Mouse (Mus musculus) adrenal gland, postnatal 10 days (tissue): ENCODE measurements at regions not wholly inside any gene's neighbourhood (a gene's known extent, or its start where the extent isn't known, plus 50 kb on each side); places are given as distances from the start of the nearest gene placed in this dataset.

ENCODE experiments used
- DNase-seq: peaks from one replicate; pipeline ENCODE4 v3.0.0; 2021; ENCODE audit warnings: mixed read lengths

DNA sequence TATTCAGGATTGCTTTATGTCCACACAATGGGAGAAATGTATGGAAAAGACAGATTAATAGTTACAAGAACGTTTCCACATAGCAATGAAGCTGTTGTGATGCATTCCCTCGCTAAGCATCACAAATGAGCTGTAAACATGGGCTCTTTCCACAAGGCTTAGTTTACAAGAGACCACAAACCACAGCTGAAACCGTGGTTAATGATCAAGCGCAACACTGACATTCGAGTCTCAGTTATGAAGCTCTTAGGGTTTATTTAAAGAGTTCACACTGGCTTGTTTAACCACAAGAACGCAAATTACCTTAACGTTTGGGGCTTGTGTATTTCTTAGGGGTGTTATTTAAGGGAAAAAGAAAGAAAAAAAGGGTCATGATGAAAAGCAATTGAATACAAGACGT is 727.3 kb upstream of the Frg1 start:
- DNase-seq: no peak

DNA sequence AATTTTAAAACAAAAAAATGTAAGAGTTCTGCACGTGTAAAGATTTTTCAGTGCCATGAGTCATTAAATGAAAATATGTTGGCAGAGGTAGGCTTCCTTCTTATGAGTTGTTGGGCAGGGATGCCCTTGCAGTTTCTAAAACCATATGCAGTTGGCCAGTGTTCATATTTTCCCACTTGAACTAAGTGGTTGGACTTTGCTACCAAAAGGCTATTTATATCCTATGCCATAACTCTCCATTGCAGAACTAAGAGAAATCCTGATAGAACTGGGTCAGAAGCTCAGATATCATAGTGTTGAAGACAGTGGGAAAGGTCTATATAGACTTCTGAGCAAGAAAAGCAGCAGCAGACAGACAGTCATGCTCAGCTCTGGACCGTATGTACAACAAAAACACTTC is 690.7 kb upstream of the Frg1 start:
- DNase-seq: no peak

DNA sequence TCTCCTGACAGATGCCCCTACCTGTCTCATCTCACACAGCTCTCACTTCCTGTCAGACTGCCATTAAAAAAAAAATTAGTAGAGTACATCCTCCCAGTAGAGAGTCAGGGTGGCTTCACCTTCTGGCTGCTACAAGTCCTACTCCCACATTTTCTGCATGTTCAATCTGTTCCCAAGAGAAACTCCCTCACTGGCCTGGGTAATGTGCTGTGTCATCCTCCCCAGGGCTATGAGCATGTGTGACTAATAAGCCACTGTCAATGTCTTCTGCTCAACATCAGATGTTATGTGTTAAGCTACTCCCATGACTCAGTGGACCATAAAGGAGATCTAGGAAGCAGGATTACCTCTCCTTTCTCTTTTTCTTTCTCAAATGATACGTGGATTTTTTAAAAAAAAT is 652.4 kb upstream of the Frg1 start:
- DNase-seq: no peak

DNA sequence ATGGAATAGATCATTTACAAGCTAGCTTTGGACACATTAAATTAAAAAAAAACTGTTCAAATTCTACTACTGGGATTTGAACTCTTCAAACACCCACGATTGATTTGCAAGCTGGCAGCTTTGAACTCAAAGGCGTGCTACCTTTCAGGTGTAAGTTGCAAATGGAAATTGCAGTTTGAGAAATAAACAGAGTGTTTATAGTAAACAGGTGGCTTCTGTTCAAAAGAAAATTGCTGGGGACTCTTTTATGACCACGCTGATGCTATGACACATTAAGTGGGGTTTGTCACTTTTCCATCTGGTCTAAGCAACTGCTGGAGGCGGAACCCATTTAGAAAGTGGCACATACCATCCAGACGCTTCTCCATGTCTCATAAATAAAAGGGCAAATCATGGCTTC is 626.7 kb upstream of the Frg1 start:
- no peak for DNase-seq

DNA sequence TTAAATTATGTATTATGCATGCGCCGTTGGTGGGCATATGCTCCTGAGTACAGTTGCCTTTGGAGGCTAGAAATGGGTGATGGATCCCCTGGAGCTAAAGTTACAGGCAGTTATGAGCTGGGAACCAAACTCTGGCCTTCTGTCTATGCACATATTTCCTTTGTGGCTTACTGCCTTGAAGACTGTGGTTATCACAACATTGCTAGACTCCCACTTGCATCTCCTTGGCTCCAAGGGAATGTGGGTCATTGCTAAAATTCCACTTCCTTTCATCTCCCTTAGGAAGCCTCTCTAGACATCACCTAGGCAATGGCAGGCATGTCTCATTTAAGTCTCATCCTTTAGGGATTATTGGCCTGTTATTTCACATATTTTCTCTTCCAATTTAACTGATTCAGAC is 622.4 kb upstream of the Frg1 start:
- no peak for DNase-seq

DNA sequence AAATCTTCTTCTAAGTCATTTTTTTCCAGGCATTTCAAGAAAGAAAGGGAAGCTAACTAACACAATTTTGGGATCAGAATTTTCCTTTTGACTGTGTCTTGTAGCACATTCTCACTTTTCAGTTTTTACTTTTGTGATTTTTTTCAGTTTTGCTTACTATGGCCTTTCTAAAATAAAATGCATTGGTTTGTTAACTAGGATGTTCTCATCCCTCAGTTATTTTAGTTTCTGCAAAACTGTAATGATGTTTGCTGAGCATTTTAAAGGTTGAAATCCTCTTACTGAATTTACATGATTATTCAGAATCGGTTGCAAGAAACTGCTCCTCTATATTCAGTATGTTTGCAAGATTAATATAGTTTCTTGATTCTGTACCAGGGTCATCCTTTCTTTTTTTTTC is 610.1 kb upstream of the Frg1 start:
- no peak for DNase-seq

DNA sequence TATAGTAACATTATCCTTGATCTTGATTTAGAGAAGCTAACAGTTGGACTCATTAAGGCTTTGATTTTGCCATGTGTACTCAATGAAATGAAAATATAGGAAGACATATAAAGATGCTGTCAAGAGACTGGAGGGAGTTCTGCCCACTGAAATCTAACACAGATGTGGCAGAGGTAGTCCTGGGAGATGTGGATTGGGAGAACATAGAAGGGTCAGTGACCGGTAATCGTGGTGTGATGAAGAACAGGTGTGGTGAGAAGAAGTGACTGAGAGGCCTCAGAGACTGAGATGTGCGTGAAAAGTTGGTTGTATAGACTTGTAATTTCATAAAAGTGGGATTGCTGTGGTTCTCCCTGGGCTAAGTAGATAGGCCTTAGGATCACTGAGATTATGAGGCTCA is 600.9 kb upstream of the Frg1 start:
- DNase-seq: no peak

DNA sequence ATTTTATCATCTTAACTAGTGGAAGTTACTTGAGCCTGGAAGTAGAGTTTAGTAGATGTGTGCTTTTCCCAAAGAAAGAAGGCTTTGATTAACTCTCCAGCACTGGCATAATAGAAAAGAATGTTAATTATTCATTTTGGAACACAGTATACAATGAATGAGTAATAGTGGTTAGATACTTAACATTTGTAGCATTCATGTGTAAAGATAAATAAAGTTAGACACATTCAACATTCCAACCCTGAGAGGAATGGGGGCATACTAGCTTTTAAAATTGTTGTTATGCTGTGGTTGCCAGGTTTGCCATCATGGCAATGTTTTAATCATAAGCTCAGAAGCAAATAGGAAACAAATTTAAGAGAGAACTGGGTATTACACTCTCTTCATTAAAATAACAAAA is 586.3 kb upstream of the Frg1 start:
- no peak for DNase-seq

DNA sequence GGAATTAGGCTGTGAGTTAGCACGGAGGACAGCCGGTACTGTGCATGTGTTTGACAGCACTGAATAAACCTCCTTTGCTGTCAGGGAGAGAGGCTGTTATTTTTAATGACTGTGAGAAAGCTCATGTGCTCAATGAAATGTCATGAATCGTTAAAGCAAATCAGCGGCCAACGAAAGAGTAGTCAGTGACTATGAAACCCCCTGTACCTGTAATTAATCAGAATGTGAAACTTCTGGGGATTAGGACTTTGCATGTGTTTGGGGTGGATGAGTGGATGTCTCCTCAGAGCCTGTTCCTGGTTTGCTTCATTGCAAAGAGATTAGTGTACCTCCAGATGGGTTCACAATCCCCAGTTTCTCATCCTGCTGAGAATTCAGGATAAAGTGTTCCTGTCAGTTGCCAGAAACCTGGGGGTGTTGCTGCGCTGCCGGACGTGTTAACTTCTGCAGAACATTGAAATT is 572.2 kb upstream of the Frg1 start:
- no peak for DNase-seq

DNA sequence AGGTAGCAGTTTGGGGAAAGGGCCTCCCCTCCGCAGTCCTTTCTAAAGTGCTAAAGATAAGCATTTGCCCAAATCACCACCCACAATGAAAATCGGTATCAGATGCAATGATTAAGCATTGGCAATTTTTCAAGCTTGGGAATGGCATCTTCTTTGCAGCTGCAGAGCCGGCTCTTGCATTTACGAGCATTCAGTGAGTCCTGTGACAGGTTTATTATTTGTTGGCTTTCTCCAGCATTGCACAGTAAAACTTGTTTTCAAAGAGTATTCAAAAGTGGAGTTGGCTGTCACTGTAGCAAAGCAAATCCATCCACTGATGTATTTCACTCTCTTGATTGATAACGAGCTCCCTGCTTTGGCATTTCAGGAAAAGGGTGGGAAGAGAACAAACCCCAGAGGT is 571.3 kb upstream of the Frg1 start:
- no peak for DNase-seq

DNA sequence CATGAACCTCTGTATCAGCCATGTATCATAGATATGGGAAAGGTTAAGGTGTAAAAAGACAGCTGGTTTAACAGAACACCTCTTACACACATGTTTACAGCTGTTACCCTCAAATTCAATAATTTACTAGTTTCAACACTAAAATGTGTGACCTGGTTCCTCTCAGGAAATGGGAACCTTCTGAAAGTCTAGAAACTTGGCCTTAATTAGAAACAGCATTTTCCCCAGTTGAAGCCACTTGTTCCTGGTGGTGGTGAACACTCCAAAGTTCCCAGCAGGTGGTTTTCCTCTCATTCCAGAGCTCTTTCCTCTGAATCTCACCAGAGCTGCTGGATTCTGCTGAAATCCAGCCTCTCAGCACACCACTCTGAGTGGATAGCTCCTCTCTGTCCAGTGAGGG is 570.5 kb upstream of the Frg1 start:
- DNase-seq: no peak

DNA sequence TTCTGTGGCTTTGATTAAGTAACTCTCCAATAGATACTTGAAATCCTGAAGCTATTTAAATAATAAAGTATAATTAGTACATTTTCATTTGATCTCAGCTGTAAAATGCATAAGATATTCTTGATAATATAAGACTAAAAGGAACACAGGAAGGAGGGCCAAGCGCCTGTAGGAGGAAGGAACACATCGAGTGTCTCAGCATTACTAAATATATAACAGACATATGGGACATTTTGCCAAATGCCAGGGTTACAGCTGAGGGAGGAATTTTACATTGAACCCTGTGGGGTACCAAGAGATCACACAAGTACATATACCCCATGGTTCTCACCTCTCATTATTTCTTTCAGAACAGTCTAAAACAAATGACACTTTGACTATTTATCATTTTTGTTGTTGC is 555.5 kb upstream of the Frg1 start:
- no peak for DNase-seq

DNA sequence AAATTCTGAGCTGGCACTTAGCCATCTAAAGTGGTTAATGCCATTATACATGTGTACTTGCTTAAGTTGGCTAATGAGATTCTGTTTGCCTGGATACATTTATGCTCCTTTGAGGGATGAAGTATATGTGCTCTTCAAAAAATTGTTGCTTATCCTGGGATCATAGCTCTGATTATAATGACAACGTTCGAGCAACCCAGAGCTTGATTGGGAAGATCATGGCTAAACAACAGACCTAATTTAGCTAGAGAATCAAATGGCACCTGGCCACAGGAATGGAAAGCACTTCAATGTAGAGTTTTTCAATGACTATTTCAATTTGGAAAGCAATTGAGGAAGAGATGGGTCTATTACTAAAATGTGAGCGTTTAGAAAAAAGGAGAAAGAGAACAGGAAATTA is 553.7 kb upstream of the Frg1 start:
- DNase-seq: no peak

DNA sequence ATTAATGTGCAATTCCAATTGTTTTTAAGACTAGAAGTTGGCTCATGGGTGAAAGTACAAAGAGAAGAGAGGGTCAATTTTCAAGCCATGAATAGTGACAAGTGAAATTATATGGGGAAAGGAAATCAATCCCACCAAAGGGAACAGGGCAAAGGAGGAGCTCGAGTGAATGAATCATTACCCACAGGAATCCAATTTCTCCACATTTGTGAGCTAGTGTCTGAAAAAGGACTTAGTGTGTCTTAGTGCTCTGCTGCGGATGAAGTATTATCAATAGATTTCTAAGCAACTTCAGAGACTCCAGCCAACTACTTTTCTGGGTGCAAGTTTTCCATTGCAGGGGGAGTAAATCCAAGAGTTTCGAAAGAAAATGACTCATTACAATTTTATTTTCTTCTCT is 552.5 kb upstream of the Frg1 start:
- DNase-seq: no peak

DNA sequence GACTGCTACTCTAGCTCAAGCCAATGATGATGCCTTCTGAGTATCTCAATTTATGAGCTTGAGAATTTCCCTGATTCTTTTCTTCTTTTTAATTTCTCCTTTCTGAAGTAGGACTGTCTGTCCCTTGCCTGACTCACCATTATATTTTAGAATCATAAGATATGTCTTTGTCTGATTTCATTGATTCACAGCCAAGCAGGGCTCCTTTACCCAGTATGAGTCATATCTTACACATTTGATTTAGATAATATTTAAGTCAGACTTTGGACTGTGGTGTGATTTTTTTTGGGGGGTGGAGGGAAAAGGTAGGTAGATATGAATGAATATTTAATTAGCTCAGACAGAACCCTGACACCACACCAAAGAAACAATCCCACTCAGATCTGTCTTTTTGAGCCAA is 547.2 kb upstream of the Frg1 start:
- DNase-seq: no peak

DNA sequence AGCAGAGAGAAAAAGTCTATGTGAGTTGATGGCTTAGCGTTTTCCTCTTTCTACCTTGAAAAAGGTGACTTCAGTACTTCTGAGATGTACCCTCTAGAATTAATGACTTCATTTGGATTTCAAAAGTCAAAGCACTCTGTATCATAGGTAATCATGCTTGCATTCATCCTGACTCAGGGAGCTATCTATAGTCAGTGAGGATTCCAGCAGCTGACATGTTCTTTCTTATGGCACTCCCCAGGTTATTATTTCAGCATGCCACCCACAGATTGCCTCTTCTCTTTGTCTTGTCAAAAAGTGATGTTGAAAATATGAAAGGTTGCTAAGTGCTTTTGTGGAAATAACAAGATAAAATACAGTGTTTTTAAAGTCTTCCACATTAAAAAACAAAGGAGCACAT is 540.0 kb upstream of the Frg1 start:
- DNase-seq: no peak

DNA sequence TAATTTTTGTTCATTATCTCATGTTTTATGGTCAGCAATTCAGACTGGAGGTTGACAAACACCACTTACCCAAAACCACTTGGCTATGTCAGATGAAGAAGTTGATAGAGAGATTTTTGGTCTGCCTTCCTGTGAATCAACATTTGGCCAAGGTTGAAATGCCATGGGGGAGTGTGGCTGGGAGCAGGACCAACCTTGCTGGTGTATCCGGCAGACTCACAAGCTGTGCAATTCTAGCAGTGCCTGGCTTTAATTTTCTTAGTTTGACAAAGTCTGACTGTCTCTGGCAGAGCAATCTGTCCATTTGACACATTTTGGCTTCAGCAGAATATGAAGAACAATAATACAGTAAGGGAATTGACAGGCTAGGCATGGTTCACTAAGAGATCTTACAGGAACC is 533.9 kb upstream of the Frg1 start:
- DNase-seq: no peak

DNA sequence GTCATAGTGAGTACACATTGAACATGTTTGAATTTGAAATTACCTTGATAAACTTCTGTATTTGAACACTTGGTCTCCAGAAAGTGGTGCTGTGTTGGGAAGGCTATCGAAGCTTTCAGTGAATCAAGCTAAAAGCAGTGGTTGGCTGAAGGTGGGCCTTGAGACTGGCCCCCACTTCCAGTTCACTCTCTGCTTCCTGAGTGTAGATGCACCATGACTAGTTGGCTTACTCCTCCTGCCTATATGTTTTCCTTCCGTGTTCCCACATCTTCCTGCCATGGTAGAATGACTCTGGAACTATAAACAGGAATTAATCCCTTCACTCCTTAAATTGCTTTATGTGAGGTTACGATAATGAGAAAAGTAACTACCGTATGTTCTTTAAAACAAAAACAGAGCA is 522.4 kb upstream of the Frg1 start:
- no peak for DNase-seq

DNA sequence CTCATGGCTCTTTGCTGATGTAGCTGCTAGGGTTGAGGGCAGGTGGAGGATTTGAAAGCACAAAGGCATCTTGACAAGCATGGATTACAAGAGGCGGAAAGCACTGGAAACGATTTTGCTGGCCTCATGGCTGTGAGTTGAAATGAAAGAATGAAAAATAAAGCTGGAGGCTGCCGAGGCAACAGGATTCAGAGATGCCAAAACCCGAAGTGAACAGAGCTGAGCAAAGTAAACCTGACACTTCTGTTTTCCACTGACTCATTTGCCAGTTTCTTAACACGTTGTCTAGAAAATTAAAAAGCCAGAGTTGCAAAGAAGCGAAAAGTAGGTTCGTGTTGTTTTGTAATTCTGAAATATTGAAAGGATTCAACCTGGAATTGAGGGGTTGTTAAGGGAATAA is 504.2 kb upstream of the Frg1 start:
- DNase-seq: no peak

DNA sequence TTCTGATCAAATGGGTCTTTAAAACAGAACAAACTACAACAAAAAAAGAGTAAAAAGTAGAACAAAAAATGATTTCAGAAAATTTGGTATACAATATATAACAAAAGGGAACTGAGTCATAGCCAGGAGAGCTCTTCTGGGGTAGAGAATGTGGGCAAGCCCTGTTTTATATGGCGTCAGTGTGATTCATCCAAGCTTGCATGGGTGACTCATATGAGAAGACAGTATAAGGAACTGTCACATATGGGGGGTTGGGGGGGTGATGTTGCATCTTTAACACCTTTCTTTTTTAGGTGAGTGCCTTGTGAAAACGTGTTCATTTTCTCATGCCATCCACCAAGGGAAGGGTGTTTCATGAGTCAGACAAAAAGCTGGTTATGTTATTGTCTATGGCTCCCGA is 503.7 kb upstream of the Frg1 start:
- no peak for DNase-seq

DNA sequence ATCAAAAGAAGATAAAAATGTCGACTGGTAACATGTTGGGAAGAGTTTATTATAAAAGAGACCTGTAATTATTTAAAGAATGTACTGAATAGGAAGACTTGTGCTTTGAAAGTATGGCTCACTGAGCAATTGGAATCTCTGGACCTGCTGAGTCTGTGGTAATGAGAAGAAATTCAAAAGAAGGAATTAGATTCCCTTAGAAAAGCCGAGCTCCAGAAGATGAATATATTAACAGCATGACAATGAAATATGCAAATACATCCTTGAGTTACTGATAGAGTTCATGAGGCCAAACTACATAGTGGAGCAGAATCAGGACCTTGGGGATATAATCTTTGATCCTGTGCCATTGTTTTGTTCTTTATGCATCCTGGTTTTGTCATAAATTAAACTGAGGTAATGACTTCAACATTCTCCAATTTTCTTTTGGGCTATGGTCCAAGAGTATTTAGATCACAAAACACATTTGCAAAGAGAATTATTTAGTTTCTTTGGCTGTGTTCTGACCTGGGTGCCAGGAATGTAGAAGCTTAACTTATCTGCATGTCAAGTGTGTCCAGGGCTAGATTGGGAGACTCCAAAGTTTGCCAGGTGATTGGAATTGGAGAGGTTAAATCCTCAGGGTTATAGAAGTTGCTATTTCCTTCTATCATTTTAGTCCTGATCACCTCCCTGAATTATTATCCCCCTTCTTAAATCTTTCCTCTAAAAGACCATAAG is 461.3 kb upstream of the Frg1 start:
- DNase-seq: no peak

DNA sequence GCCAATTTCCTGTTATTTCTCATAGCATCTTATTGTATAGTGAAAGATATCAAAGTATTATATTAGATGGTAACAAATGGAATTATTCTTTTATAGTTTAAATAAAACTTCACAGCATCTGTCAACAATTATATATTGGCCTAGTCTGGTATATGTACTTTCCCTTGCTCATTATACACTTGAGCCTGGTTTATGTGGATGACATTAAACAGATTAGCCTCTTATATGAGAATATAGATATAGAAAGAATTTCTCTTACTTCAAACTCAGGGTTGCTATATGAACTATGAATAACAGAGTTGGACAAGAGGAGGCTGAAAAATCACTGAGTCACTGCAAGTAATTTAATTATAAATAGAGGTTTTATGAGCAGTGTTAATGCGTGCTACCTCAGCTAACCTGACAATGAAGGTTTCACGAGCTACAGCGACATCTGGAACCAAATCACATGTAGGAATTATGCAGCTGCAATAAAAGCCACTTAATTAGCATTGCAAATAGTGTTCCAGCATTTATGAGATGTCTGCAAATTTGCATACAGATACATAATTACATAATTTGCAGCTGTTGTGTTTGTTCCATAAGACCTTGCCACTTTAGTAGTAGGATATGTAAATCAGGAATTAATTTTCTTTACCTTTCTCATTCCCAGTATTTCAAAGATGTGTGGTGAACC is 452.9 kb upstream of the Frg1 start:
- no peak for DNase-seq

DNA sequence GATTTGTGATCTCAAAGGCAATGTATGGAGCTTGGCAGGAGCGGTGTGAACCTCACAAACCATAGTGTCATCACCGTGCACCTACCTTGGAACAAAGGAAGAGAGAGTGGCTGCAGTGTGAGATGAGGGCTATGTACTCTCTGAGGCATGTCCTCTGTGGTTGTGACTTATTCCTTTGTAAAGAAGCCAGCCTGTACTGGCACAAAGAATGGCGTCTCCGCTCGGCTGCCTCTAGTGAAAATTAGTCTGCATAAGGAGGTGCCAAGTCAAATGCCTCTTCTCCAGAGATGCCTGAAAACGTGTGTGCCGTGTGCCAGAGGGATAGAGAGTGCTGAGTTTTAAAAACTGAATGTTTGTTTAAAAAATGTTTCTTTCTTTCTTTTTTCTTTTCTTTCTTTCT is 444.0 kb upstream of the Frg1 start:
- DNase-seq: no peak

DNA sequence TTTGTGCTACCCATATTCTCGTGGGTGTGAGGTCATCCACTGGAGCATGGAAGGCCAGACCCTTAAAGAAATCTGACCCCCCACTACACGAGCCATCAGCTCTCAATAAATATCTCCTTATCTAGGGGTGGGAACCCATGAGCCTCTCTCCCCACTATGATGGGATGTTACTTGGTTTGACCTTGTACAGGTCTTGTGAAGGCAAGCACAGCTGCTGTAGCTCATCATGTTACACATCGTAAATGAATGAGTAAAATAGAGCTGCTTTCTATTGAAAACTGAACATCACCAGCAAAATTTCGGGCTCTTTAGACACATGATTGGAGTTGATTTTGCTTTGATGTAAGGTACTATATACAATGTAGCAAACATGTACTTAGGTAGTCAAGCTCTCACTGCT is 414.8 kb upstream of the Frg1 start:
- DNase-seq: no peak

DNA sequence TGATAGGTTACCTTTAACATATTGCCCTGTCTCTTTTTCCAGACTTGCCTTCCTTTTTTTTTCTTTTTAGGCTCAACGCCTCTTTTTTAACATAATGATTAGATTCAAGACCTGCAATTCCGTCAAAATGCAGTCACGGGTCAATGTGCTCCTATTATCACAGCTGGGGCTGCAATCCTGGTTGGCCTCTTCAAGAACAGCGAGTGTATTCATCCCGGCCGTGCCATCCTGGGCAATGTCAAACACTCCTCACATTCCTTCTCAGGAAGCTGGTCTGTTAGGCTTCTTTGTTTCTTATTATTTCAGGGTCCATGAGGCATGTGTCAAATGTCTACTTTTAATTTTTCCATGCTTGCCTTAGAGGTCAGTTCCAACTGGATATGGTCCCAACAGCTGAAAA is 413.5 kb upstream of the Frg1 start:
- no peak for DNase-seq
